Mouse (Mus musculus) limb, embryonic 14.5 days (tissue): Measurements from ENCODE around the gene Specc1l. TPM values are rescaled to one million over a fixed set of nuclear protein-coding genes. Genes with fewer than 3 reads are reported as not detected.

Experiments used
- ATAC-seq: fragments of 200-750 bp; cut with Nextera tagmentation; 2 replicates; pipeline ENCODE4 v1.8.0; 2017; ENCODE audit warnings: low read depth, moderate number of reproducible peaks, moderate TSS enrichment; ENCODE audit not compliant: low FRiP score
- DNase-seq: peaks from one replicate; pipeline ENCODE4 v3.0.0-alpha.2; 2015; ENCODE audit warnings: low spot score
- H3K27ac ChIP-seq: fragments of 300-500 bp; sonication (generic); replicated peaks from 2 replicates; pipeline ENCODE4 v1.5.1; 2014; ENCODE audit warnings: low read depth, mild to moderate bottlenecking, low read length, moderate library complexity, mixed read lengths
- H3K27me3 ChIP-seq: fragments of 300-500 bp; sonication (generic); 2 replicates; pipeline ENCODE4 v1.6.1; 2014; ENCODE audit warnings: low read length, mixed read lengths; ENCODE audit not compliant: control insufficient read depth, insufficient read depth
- H3K36me3 ChIP-seq: fragments of 300-500 bp; sonication (generic); 2 replicates; pipeline ENCODE4 v1.6.1; 2014; ENCODE audit warnings: mild to moderate bottlenecking, low read length, moderate library complexity, mixed read lengths; ENCODE audit not compliant: control insufficient read depth, insufficient read depth
- H3K4me1 ChIP-seq: fragments of 300-500 bp; sonication (generic); 2 replicates; pipeline ENCODE4 v1.6.1; 2014; ENCODE audit warnings: antibody characterized with exemption, low read length, mixed read lengths; ENCODE audit not compliant: control insufficient read depth, insufficient read depth
- H3K4me2 ChIP-seq: fragments of 300-500 bp; sonication (generic); replicated peaks from 2 replicates; pipeline ENCODE4 v1.6.1; 2014; ENCODE audit warnings: low read depth, mild to moderate bottlenecking, low read length, moderate library complexity; ENCODE audit not compliant: severe bottlenecking
- H3K4me3 ChIP-seq: fragments of 300-500 bp; sonication (generic); replicated peaks from 2 replicates; pipeline ENCODE4 v1.5.1; 2014; ENCODE audit warnings: low read length
- H3K9ac ChIP-seq: fragments of 300-500 bp; sonication (generic); 2 replicates; pipeline ENCODE4 v1.6.1; 2014; ENCODE audit warnings: mild to moderate bottlenecking, low read depth, low read length, moderate library complexity; ENCODE audit not compliant: severe bottlenecking
- H3K9me3 ChIP-seq: fragments of 300-500 bp; sonication (generic); 2 replicates; pipeline ENCODE4 v1.6.1; 2016; ENCODE audit warnings: low read length; ENCODE audit not compliant: control insufficient read depth
- POLR2A ChIP-seq: fragments of 200-500 bp; IDR thresholded peaks from 2 replicates; pipeline ENCODE4 v1.8.0; 2012; ENCODE audit warnings: inconsistent platforms, mild to moderate bottlenecking, moderate library complexity, borderline replicate concordance; ENCODE audit not compliant: insufficient read depth, insufficient read length; ENCODE audit errors: extremely low read depth
- WGBS: fragments of 180-500 bp; shearing (Covaris S2); extraction: QIAGEN DNeasy Blood & Tissue Kit; methylation state at CpG from one replicate; pipeline ENCODE4 v1.1.7; 2014; 5-methylcytosine and 5-hydroxymethylcytosine counted together
- polyA plus RNA-seq, 2 experiments: library from polyadenylated mRNA; depleted of rRNA in 1 of 2; stranded (reverse) in 1 of 2; unstranded in 1 of 2; fragments of >200 nt; fragmentation: Nextera tagmentation in 1 of 2; extraction: Ambion mirVana in 1 of 2; gene quantifications; 2 replicates each; pipeline versions ENCODE4 v1.2.1 to v1.2.3; 2012 to 2014

Gene Specc1l
- polyA plus RNA-seq, 2 experiments: 21.4 to 29.1 TPM

DNA sequence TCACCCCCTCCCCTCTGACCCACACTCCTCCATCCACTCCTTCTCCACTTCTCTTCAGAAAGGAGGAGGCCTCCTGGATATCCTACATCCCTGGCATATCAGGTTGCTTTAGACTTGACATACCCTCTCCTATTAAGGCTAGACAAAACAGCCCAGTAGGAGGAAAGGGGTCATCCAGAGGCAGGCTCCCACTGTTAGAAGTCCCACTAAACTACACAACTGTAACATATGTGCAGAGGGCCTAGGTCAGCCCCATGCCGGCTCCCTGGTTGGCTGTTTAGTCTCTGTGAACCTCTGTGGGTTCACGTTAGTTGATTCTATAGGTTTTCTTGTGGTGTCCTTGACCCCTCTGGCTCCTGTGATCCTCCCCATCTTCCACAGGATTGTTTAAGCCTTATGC, 23.9 kb downstream of the Specc1l start:
- H3K4me2 ChIP-seq: no peak overlapping the region
- ATAC-seq: no peak
- H3K4me1 ChIP-seq: no peaks in the 10 kb centered on the region
- no peaks in the 10 kb centered on the region for H3K9me3 ChIP-seq
- no peak for TF ChIP-seq POLR2A
- no peak overlapping the region for H3K4me3 ChIP-seq
- no peak overlapping the region for H3K27ac ChIP-seq
- H3K27me3 ChIP-seq: no peaks in the 10 kb centered on the region
- no peak overlapping the region for H3K9ac ChIP-seq
- no peak for DNase-seq
- peaks cover 38% of the 10 kb centered on the region for H3K36me3 ChIP-seq
- 91% methylated on average over 2 of the region's 2 CpGs for WGBS

DNA sequence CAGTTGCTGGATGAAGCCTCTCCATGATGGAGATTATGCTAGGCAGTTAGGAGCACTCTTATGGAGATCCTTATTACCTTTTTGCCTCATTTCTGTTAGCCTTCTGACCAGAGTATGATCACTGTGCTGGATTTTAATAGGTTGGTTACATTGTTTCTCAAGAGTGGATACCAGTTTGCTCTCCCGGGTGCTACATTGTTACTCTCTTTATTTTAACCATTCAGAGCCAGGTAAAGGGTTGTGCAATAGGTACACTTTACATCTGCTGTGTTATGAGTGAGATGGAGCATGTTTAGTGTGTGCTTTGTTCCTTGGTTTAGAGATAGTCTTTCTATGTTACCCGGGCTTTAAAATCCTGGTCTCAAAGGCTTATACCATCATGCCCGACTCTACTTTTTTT, 24.3 kb downstream of the Specc1l start:
- 96% methylated on average over 3 of the region's 3 CpGs for WGBS
- H3K36me3 ChIP-seq: peaks cover 38% of the 10 kb centered on the region
- H3K9me3 ChIP-seq: no peaks in the 10 kb centered on the region
- DNase-seq (no peak), ATAC-seq (no peak)
- H3K4me2 ChIP-seq: no peak overlapping the region
- no peaks in the 10 kb centered on the region for H3K4me1 ChIP-seq
- TF ChIP-seq POLR2A: no peak
- H3K27me3 ChIP-seq: no peaks in the 10 kb centered on the region
- H3K4me3 ChIP-seq: no peak overlapping the region
- H3K27ac ChIP-seq: no peak overlapping the region
- H3K9ac ChIP-seq: no peak overlapping the region

DNA sequence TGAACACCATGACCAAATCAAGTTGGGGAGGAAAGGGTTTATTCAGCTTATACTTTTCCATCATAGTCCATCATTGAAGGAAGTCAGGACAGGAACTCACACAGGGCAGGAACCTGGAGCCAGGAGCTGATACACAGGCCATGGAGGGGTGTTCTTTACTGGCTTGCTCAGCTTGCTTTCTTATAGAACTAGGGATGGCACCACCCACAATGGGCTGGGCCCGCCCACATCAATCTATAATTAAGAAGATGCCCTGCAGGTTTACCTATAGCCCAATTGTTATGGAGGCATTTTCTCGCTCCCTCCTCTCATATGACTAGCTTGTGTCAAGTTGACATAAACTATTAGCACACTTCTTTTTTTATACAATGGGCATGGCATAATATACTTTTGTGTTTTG, 25.3 kb downstream of the Specc1l start:
- no peak for ATAC-seq
- Histone ChIP-seq H3K27me3 (no peaks in the 10 kb centered on the region), H3K4me2 (no peak overlapping the region), H3K4me3 (no peak overlapping the region), H3K9me3 (no peaks in the 10 kb centered on the region), H3K36me3 (peaks cover 37% of the 10 kb centered on the region), H3K9ac (no peak overlapping the region), H3K4me1 (no peaks in the 10 kb centered on the region), H3K27ac (no peak overlapping the region)
- no peak for DNase-seq
- no peak for TF ChIP-seq POLR2A
- 88% methylated on average over 2 of the region's 2 CpGs for WGBS

DNA sequence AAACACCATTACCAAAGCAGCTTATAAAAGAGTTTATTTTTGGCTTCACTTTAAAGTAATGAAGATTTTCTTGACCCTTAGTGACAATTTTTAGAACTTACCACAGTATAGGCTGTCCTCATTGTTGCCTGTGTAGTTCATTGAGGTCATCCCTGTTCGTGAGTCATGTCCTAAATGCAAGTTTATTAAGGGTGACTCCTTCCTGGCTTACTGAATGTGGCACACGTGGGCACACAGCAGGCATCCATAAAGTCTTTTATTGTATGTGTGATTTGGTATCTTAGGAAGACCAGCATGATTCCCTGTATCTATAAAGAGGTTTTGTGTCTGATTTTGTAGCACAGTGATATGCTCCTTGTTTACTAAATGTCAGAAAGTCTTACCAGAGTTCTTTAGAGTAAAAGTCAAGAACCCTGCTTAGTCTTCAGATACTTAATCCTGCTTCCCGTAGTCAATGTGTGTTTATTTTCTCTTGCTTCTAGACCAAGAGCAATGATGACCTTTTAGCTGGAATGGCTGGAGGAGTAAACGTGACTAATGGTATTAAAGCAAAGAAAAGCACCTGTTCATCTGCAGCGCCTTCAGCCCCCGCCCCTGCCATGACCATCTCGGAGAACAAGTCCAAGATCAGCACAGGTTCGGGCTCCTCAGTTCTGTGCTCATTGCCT, 28.8 kb downstream of the Specc1l start:
- 80% methylated on average over 8 of the region's 8 CpGs for WGBS

DNA sequence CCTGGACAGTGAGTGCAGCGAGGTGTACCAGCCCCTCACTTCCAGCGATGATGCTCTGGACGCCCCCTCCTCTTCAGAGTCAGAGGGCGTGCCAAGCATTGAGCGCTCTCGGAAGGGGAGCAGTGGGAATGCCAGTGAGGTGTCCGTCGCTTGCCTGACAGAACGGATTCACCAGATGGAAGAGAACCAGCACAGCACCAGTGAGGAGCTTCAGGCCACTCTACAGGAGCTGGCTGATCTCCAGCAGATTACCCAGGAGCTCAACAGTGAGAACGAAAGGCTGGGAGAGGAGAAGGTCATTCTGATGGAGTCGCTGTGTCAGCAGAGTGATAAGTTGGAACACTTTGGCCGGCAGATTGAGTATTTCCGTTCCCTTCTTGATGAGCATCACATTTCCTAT, 33.9 kb downstream of the Specc1l start:
- Histone ChIP-seq H3K36me3 (peaks cover 83% of the 10 kb centered on the region), H3K4me3 (no peak overlapping the region), H3K27ac (no peak overlapping the region), H3K4me2 (no peak overlapping the region), H3K4me1 (no peaks in the 10 kb centered on the region), H3K27me3 (no peaks in the 10 kb centered on the region), H3K9ac (no peak overlapping the region), H3K9me3 (no peaks in the 10 kb centered on the region)
- WGBS: 94% methylated on average over 13 of the region's 13 CpGs
- no peak for TF ChIP-seq POLR2A
- DNase-seq (no peak), ATAC-seq (no peak)

More for the DNA sequence above, 28.8 kb downstream of the Specc1l start:
- peaks cover 54% of the 10 kb centered on the region for H3K36me3 ChIP-seq
- H3K27me3 ChIP-seq: no peaks in the 10 kb centered on the region
- DNase-seq (no peak), ATAC-seq (no peak)
- no peaks in the 10 kb centered on the region for H3K4me1 ChIP-seq
- H3K27ac ChIP-seq: no peak overlapping the region
- no peak for TF ChIP-seq POLR2A
- H3K4me2 ChIP-seq: no peak overlapping the region
- H3K9ac ChIP-seq: no peak overlapping the region
- no peak overlapping the region for H3K4me3 ChIP-seq
- H3K9me3 ChIP-seq: no peaks in the 10 kb centered on the region
